10 mouse cellular contexts compared by ENCODE assay signal in genomic region chr5:150049946-150050345, GRCm38 (mm10). TPM values are rescaled to one million over a fixed set of nuclear protein-coding genes. Genes with fewer than 3 reads are reported as not detected.
DNase-seq lines count a peak whose midpoint lies in the region; ATAC-seq and TF ChIP-seq lines count a peak whose summit lies in the region.
"Had no signal": no experiment of that assay in that cellular context is flagged by ENCODE, and none has a peak within 500 bp of the region (broad histone marks: within the 10 kb centered on the region; RNA-seq: fewer than 3 reads in every experiment).

No protein-coding gene starts in this region.

- 0 out of 2 replicates have a peak, but pooled peaks cover 3% of the 10 kb centered on the region for H3K4me1 ChIP-seq in kidney, postnatal 0 days (replicated peaks; ENCODE audit: insufficient read depth, low read length)
- H3K4me1 ChIP-seq in kidney, embryonic 15.5 days, result peaks cover 22% of the 10 kb centered on the region
- H3K4me1 ChIP-seq in MEL (ENCODE audit: control insufficient read depth in 1 of 2, insufficient read depth in 2 of 2, low read length in 2 of 2), result no peaks in the 10 kb centered on the region
- H3K4me1 ChIP-seq in embryonic facial prominence, embryonic 10.5 days, result no peaks in the 10 kb centered on the region
- H3K4me1 ChIP-seq in neural tube, embryonic 11.5 days (ENCODE audit: control insufficient read depth, insufficient read depth, low read length), result no peaks in the 10 kb centered on the region
- H3K4me1 ChIP-seq: limb, embryonic 15.5 days had no signal

- no peak for ATAC-seq in kidney, postnatal 0 days (replicated peaks; ENCODE audit: low FRiP score, low read depth)
- ATAC-seq in kidney, embryonic 15.5 days (replicated peaks; ENCODE audit: low FRiP score), result no peak
- ATAC-seq in neural tube, embryonic 11.5 days (ENCODE audit: insufficient read depth, low FRiP score, low TSS enrichment), result no peak

- H3K36me3 ChIP-seq in kidney, postnatal 0 days (ENCODE audit: insufficient read depth, low read length), result no peaks in the 10 kb centered on the region
- H3K36me3 ChIP-seq in kidney, embryonic 15.5 days, result no peaks in the 10 kb centered on the region
- no peaks in the 10 kb centered on the region for H3K36me3 ChIP-seq in MEL (ENCODE audit: control insufficient read depth in 1 of 2, insufficient read depth in 2 of 2, low read length in 2 of 2)
- no peaks in the 10 kb centered on the region for H3K36me3 ChIP-seq in embryonic facial prominence, embryonic 10.5 days (replicated peaks)
- H3K36me3 ChIP-seq in neural tube, embryonic 11.5 days (ENCODE audit: control insufficient read depth, insufficient read depth, low read length), result no peaks in the 10 kb centered on the region
- H3K36me3 ChIP-seq: limb, embryonic 15.5 days had no signal

- peak; percentile 76 for TF ChIP-seq CTCF in kidney, postnatal 0 days (IDR thresholded peaks at IDR 0.05; ENCODE audit: low read depth)
- TF ChIP-seq CTCF in MEL (IDR thresholded peaks at IDR 0.05 in 2 of 3, conservative IDR thresholded peaks at IDR 0.05 in 1 of 3; ENCODE audit: control insufficient read depth in 1 of 3, insufficient read depth in 1 of 3, low read depth in 2 of 3, low read length in 3 of 3, poor library complexity in 1 of 3, severe bottlenecking in 1 of 3), result peak; percentile 49 to 69 (median 54)

- no peaks in the 10 kb centered on the region for H3K9me3 ChIP-seq in kidney, postnatal 0 days (replicated peaks; ENCODE audit: low read length)
- no peaks in the 10 kb centered on the region for H3K9me3 ChIP-seq in kidney, embryonic 15.5 days (replicated peaks)
- H3K9me3 ChIP-seq in MEL (replicated peaks; ENCODE audit: insufficient read depth, low read length), result no peaks in the 10 kb centered on the region
- H3K9me3 ChIP-seq in embryonic facial prominence, embryonic 10.5 days, result no peaks in the 10 kb centered on the region
- no peaks in the 10 kb centered on the region for H3K9me3 ChIP-seq in neural tube, embryonic 11.5 days (ENCODE audit: control insufficient read depth, low read length)
- H3K9me3 ChIP-seq: limb, embryonic 15.5 days had no signal

- no peaks in the 10 kb centered on the region for H3K27me3 ChIP-seq in kidney, postnatal 0 days (ENCODE audit: insufficient read depth, low read length)
- no peaks in the 10 kb centered on the region for H3K27me3 ChIP-seq in kidney, embryonic 15.5 days
- H3K27me3 ChIP-seq in MEL (ENCODE audit: control insufficient read depth in 1 of 2, insufficient read depth in 2 of 2, low read length in 2 of 2), result no peaks in the 10 kb centered on the region
- no peaks in the 10 kb centered on the region for H3K27me3 ChIP-seq in embryonic facial prominence, embryonic 10.5 days (replicated peaks; ENCODE audit: low read depth, poor library complexity, severe bottlenecking)
- H3K27me3 ChIP-seq in neural tube, embryonic 11.5 days (ENCODE audit: control insufficient read depth, insufficient read depth, low read length), result no peaks in the 10 kb centered on the region
- H3K27me3 ChIP-seq: limb, embryonic 15.5 days had no signal

- no peak for TF ChIP-seq POLR2A in MEL (IDR thresholded peaks at IDR 0.05; ENCODE audit: control insufficient read depth in 1 of 2, insufficient read depth in 1 of 2, low read depth in 1 of 2, low read length in 2 of 2, poor library complexity in 1 of 2)

- no peak overlapping the region for H3K27ac ChIP-seq in kidney, postnatal 0 days
- H3K27ac ChIP-seq in kidney, embryonic 15.5 days, result no peak overlapping the region
- no peak overlapping the region for H3K27ac ChIP-seq in MEL (ENCODE audit: control insufficient read depth, low read depth, low read length)
- no peak overlapping the region for H3K27ac ChIP-seq in embryonic facial prominence, embryonic 10.5 days (replicated peaks)
- no peak overlapping the region for H3K27ac ChIP-seq in neural tube, embryonic 11.5 days (ENCODE audit: low read depth, low read length)
- H3K27ac ChIP-seq: limb, embryonic 15.5 days had no signal

- no peaks in the 10 kb centered on the region for H3K79me2 ChIP-seq in MEL (ENCODE audit: control insufficient read depth, insufficient read depth, low read length, poor library complexity)

- peak; percentile 29 for TF ChIP-seq RAD21 in MEL (IDR thresholded peaks at IDR 0.05; ENCODE audit: low read depth, low read length)

- no peak overlapping the region for H3K9ac ChIP-seq in kidney, postnatal 0 days (ENCODE audit: low read depth, low read length)
- H3K9ac ChIP-seq in kidney, embryonic 15.5 days, result no peak overlapping the region
- H3K9ac ChIP-seq in MEL (ENCODE audit: control insufficient read depth, low read depth, low read length, poor library complexity, severe bottlenecking), result no peak overlapping the region
- H3K9ac ChIP-seq in neural tube, embryonic 11.5 days (ENCODE audit: low read length), result no peak overlapping the region
- H3K9ac ChIP-seq: limb, embryonic 15.5 days had no signal

- WGBS in kidney, postnatal 0 days, result 46% methylated on average over 7 of the region's 7 CpGs
- 56% methylated on average over 7 of the region's 7 CpGs for WGBS in kidney, embryonic 15.5 days
- WGBS in embryonic facial prominence, embryonic 10.5 days, result 58% methylated on average over 7 of the region's 7 CpGs
- WGBS in neural tube, embryonic 11.5 days, result 55% methylated on average over 7 of the region's 7 CpGs

- no peak overlapping the region for H3K4me3 ChIP-seq in kidney, postnatal 0 days (replicated peaks; ENCODE audit: low read depth, low read length)
- no peak overlapping the region for H3K4me3 ChIP-seq in kidney, embryonic 15.5 days (replicated peaks)
- H3K4me3 ChIP-seq in MEL (ENCODE audit: control insufficient read depth in 1 of 2, insufficient read depth in 1 of 2, low read depth in 2 of 2, low read length in 2 of 2), result no peak overlapping the region
- no peak overlapping the region for H3K4me3 ChIP-seq in embryonic facial prominence, embryonic 10.5 days
- H3K4me3 ChIP-seq in neural tube, embryonic 11.5 days (ENCODE audit: low read depth, low read length), result no peak overlapping the region
- H3K4me3 ChIP-seq: limb, embryonic 15.5 days had no signal

- TF ChIP-seq EP300 in MEL (IDR thresholded peaks at IDR 0.05; ENCODE audit: low read depth in 1 of 2, low read length in 2 of 2), result no peak

- peak; percentile 6 to 26 for DNase-seq in adrenal gland, adult 18-20 months (ENCODE audit: low spot score in 2 of 2)
- no peak for DNase-seq in adrenal gland, adult 8-10 months
- peak; percentile 61 for DNase-seq in kidney, postnatal 0 days (ENCODE audit: low spot score)
- peak; percentile 28 for DNase-seq in MEL (ENCODE audit: low read depth, low spot score)
- peak; percentile 39 for DNase-seq in embryonic facial prominence, embryonic 10.5 days (ENCODE audit: low spot score)
- peak; percentile 40 for DNase-seq in neural tube, embryonic 11.5 days (ENCODE audit: low spot score)
- DNase-seq in spleen, adult 12 weeks (ENCODE audit: low spot score), result no peak

- no peak overlapping the region for H3K4me2 ChIP-seq in kidney, postnatal 0 days (ENCODE audit: low read length)
- no peak overlapping the region for H3K4me2 ChIP-seq in kidney, embryonic 15.5 days
- no peak overlapping the region for H3K4me2 ChIP-seq in neural tube, embryonic 11.5 days (ENCODE audit: low read depth)
- H3K4me2 ChIP-seq: limb, embryonic 15.5 days had no signal

TF ChIP-seq in MEL, 35 proteins besides CTCF, POLR2A, EP300 and RAD21:
- TF ChIP-seq SMC3 (IDR thresholded peaks at IDR 0.05; ENCODE audit: low read depth, low read length) (peak; percentile 32), MAFK (IDR thresholded peaks at IDR 0.05; ENCODE audit: borderline replicate concordance, low read depth, low read length) (no peak)

RNA-seq across cellular contexts. Expression of gene Rxfp2, which starts 31.5 kb away (rescaled TPM):
- total RNA-seq in adrenal gland, adult 18-20 months (2021), result not detected
- not detected for total RNA-seq in adrenal gland, adult 8-10 months (2022)
- 0.43 and 0.46 TPM in 2 replicates for polyA plus RNA-seq in kidney, postnatal 0 days (2015; fragmentation: Nextera tagmentation; extraction: Ambion mirVana)
- 4.0 and 4.3 TPM in 2 replicates for polyA plus RNA-seq in kidney, embryonic 15.5 days (2015; fragmentation: Nextera tagmentation; extraction: Ambion mirVana)
- not detected in 2 replicates for total RNA-seq in MEL (2012; rRNA removed)
- polyA plus RNA-seq in MEL (2012; ENCODE audit: insufficient read depth in 1 of 2, insufficient read length in 2 of 2, low read depth in 1 of 2, low replicate concordance in 2 of 2, missing spikeins in 1 of 2), result not detected
- 0.21 and 0.41 TPM in 2 replicates for polyA plus RNA-seq in embryonic facial prominence, embryonic 10.5 days (2016; fragmentation: Nextera tagmentation; extraction: Ambion mirVana)
- polyA plus RNA-seq in neural tube, embryonic 11.5 days (2014; fragmentation: Nextera tagmentation; extraction: Ambion mirVana), result 1.2 and 2.0 TPM in 2 replicates
- polyA plus RNA-seq: spleen, adult 2 months had no signal

Comparison
In these comparisons a context has a peak if more than half of its experiments do, and no peak if none do; other contexts are left out.
1. DNase-seq: peak in adrenal gland, adult 18-20 months (2 of 2), kidney, postnatal 0 days (single experiment), MEL (single experiment), embryonic facial prominence, embryonic 10.5 days (single experiment) and neural tube, embryonic 11.5 days (single experiment); none in adrenal gland, adult 8-10 months (single experiment) and spleen, adult 12 weeks (single experiment).